Mouse (Mus musculus) cortical plate, adult 2 months (tissue): ENCODE measurements around the gene Sirt3.

Source experiments
- CTCF ChIP-seq: fragments of 200-500 bp; IDR thresholded peaks from 2 replicates; pipeline ENCODE4 v1.5.1; 2011; ENCODE audit warnings: mild to moderate bottlenecking, control low read depth, low read length; ENCODE audit not compliant: insufficient read depth; ENCODE audit errors: extremely low read depth
- POLR2A ChIP-seq: fragments of 200-500 bp; IDR thresholded peaks from 2 replicates; pipeline ENCODE4 v1.6.1; 2011; ENCODE audit warnings: mild to moderate bottlenecking, low read length, control low read depth; ENCODE audit not compliant: insufficient read depth; ENCODE audit errors: extremely low read depth

GRCm38 (mm10) chr7:140903212-140903611 lies 21.1 kb upstream of the Sirt3 start:
- TF ChIP-seq POLR2A (no peak), CTCF (peak; percentile 89)
